ENCODE assay signal across 8 mouse cellular contexts in the genomic region with DNA sequence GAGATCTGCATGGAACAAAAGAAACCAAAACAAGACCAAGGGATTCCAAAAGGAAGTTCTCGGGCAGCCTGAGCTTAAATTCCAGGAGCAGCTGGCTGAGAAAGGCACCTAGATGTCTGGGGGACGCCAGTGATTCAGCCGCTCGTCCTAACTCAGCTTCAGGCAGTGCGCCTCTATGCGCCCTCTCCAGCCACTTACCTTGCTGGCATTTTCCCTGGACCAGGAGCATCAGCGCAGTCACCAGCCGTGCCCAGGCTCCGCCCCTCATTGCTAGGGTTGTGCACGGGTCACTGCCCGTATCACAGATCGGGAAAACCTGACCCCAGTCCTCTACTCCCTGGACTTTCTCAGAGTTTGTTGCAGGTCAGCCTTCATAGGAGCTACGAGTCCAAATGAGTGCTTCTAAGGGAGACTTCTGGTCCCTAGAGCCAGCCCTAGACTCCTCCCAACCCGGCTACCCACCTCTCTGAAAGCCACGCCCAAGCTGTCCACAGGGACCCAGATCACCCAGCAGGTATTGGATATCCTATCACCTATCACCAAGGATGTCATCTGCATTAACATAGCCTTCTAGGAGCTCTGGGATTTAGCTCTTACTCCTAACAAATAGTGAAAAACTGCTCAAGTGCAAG. TPM values are rescaled to one million over a fixed set of nuclear protein-coding genes. Genes with fewer than 3 reads are reported as not detected.
DNase-seq lines count a peak whose midpoint lies in the region; ATAC-seq and TF ChIP-seq lines count a peak whose summit lies in the region.

Gene Vwde, minus strand, starts transcription at position 370 of the 632 bp plus-strand sequence.

- H3K4me2 ChIP-seq in hindbrain, postnatal 0 days (ENCODE audit: low read depth, low read length) = peak within 1 kb of the TSS; percentile 62
- peak within 1 kb of the TSS; percentile 53 for H3K4me2 ChIP-seq in midbrain, embryonic 15.5 days

- no peak for TF ChIP-seq CTCF in hindbrain, postnatal 0 days (IDR thresholded peaks at IDR 0.05; ENCODE audit: low read depth)

- no peaks in the 10 kb centered on the region for H3K36me3 ChIP-seq in heart, embryonic 10.5 days
- H3K36me3 ChIP-seq in hindbrain, postnatal 0 days (ENCODE audit: insufficient read depth, low read length) = no peaks in the 10 kb centered on the region
- no peaks in the 10 kb centered on the region for H3K36me3 ChIP-seq in midbrain, embryonic 15.5 days (replicated peaks)

- no peaks in the 10 kb centered on the region for H3K4me1 ChIP-seq in heart, embryonic 10.5 days
- no peaks in the 10 kb centered on the region for H3K4me1 ChIP-seq in hindbrain, postnatal 0 days (ENCODE audit: insufficient read depth, low read length)
- no peaks in the 10 kb centered on the region for H3K4me1 ChIP-seq in midbrain, embryonic 15.5 days

- no peaks in the 10 kb centered on the region for H3K27me3 ChIP-seq in heart, embryonic 10.5 days (ENCODE audit: insufficient read depth, poor library complexity, severe bottlenecking)
- no peaks in the 10 kb centered on the region for H3K27me3 ChIP-seq in hindbrain, postnatal 0 days (ENCODE audit: insufficient read depth, low read length)
- no peaks in the 10 kb centered on the region for H3K27me3 ChIP-seq in midbrain, embryonic 15.5 days (replicated peaks)

- intact Hi-C loops in left cerebral cortex, postnatal 36 days (cut with DNase I) = no loop called here

- H3K27ac ChIP-seq in heart, embryonic 10.5 days = peak within 1 kb of the TSS; percentile 22; the same call in 1 of the 2 replicates
- no peak within 1 kb of the TSS for H3K27ac ChIP-seq in hindbrain, postnatal 0 days
- no peak within 1 kb of the TSS for H3K27ac ChIP-seq in midbrain, embryonic 15.5 days

- no peak for DNase-seq in heart, embryonic 10.5 days (ENCODE audit: low spot score)
- no peak for DNase-seq in heart, adult 18-20 months
- peak; percentile 23 for DNase-seq in embryo, embryonic 10.5 days (ENCODE audit: low spot score)
- no peak for DNase-seq in hindbrain, postnatal 0 days (ENCODE audit: low spot score)
- no peak for DNase-seq in yolk sac, embryonic 10.5 days (ENCODE audit: low spot score)
- no peak for DNase-seq in left cerebral cortex, postnatal 36 days (ENCODE audit: low spot score in 2 of 2)

- WGBS in heart, embryonic 10.5 days = 24% methylated on average over 15 of the region's 15 CpGs
- WGBS in hindbrain, postnatal 0 days = 30% methylated on average over 15 of the region's 15 CpGs
- 21% methylated on average over 15 of the region's 15 CpGs for WGBS in midbrain, embryonic 15.5 days

- peak within 1 kb of the TSS; percentile 49 for H3K4me3 ChIP-seq in heart, embryonic 10.5 days
- H3K4me3 ChIP-seq in hindbrain, postnatal 0 days (ENCODE audit: low read length) = peak within 1 kb of the TSS; percentile 34
- peak within 1 kb of the TSS; percentile 29 for H3K4me3 ChIP-seq in midbrain, embryonic 15.5 days

- no peaks in the 10 kb centered on the region for H3K9me3 ChIP-seq in heart, embryonic 10.5 days
- H3K9me3 ChIP-seq in hindbrain, postnatal 0 days (ENCODE audit: low read length) = no peaks in the 10 kb centered on the region
- no peaks in the 10 kb centered on the region for H3K9me3 ChIP-seq in midbrain, embryonic 15.5 days

- 0 out of 2 replicates have a peak within 1 kb of the TSS, but pooled peaks have one; percentile 4 for H3K9ac ChIP-seq in hindbrain, postnatal 0 days (replicated peaks; ENCODE audit: low read length)
- H3K9ac ChIP-seq in midbrain, embryonic 15.5 days = no peak within 1 kb of the TSS

- peak; percentile 40; the same call in 1 of the 2 replicates for ATAC-seq in hindbrain, postnatal 0 days
- peak; percentile 72 for ATAC-seq in midbrain, embryonic 15.5 days (replicated peaks)
- no peak for ATAC-seq in activated CD4-positive, CD25-positive, alpha-beta regulatory T cell, adult 4 months

RNA-seq across cellular contexts. Expression of gene Vwde, which starts in this region (rescaled TPM):
- polyA plus RNA-seq in heart, embryonic 10.5 days (2016; fragmentation: Nextera tagmentation; extraction: Ambion mirVana) = 0.03 TPM in 1 of 2 replicates, not detected in the other
- total RNA-seq in heart, adult 18-20 months (2021) = not detected
- total RNA-seq in hindbrain, postnatal 0 days (2014; rRNA removed) = 0.05 and 0.11 TPM in 2 replicates
- polyA plus RNA-seq in hindbrain, postnatal 0 days (2015; fragmentation: Nextera tagmentation; extraction: Ambion mirVana) = 0.04 and 0.09 TPM in 2 replicates
- 0.09 TPM in 2 replicates for polyA plus RNA-seq in midbrain, embryonic 15.5 days (2015; fragmentation: Nextera tagmentation; extraction: Ambion mirVana)
- polyA plus RNA-seq in activated CD4-positive, CD25-positive, alpha-beta regulatory T cell, adult 4 months (2017; shearing (Covaris generic)) = under 1 TPM in 1 of 2 experiments, not detected in 1; 0.08 TPM
- not detected for total RNA-seq in left cerebral cortex, postnatal 36 days (2021)

Comparison
In these comparisons a context has a peak if more than half of its experiments do, and no peak if none do; other contexts are left out.
1. Peak in ATAC-seq, H3K4me3 ChIP-seq, H3K9ac ChIP-seq and H3K4me2 ChIP-seq in hindbrain, postnatal 0 days; RNA of the gene not detected or under 1 TPM.
2. Peak in ATAC-seq, H3K4me3 ChIP-seq and H3K4me2 ChIP-seq in midbrain, embryonic 15.5 days; RNA of the gene not detected or under 1 TPM.